Mouse (Mus musculus): ENCODE measurements around the gene Wdr20rt. TPM values are rescaled to one million over a fixed set of nuclear protein-coding genes. Genes with fewer than 3 reads are reported as not detected.
"Not testable (repeated sequence)": the region's sequence is repeated elsewhere in the genome, so short reads cannot be mapped to it uniquely, and the experiment has no call there.

Wdr20rt gene
- total and polyA plus RNA-seq, 3 experiments, result 0.16 TPM; not detected in 2

DNA sequence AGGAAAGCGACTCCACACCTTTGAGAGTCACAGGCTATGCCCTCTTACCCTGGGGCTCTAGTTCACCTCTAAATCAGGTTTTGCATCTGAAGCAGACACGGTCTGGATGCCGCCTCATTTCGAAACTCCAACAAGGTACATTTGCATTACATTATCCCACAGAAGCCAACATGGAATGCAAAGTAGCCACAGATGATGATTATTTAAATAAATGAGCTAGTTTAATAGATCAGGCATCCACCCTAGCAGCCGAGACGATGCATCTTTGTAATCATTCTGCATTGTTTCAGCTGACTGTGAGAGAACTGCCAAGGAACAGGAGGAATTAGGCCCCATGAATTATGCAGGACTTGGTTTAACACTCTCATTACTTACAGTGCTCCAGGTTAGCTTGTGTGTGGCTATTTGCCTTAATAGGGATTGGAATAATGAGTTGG is 8.9 kb upstream of the Wdr20rt start:
- no peak for TF ChIP-seq POLR2AphosphoS5 (IDR thresholded peaks at IDR 0.05; ENCODE audit: insufficient replicate concordance, low read depth, low read length)
- no peak for TF ChIP-seq GATA2 (IDR thresholded peaks at IDR 0.05; ENCODE audit: borderline replicate concordance, low read depth, low read length)
- no peak for TF ChIP-seq CTCF (IDR thresholded peaks at IDR 0.05; ENCODE audit: low read depth, low read length)
- TF ChIP-seq GATA1 (IDR thresholded peaks at IDR 0.05; ENCODE audit: borderline replicate concordance, low read length), result no peak
- TF ChIP-seq TAL1 (conservative IDR thresholded peaks at IDR 0.05; ENCODE audit: low read depth, low read length), result no peak

DNA sequence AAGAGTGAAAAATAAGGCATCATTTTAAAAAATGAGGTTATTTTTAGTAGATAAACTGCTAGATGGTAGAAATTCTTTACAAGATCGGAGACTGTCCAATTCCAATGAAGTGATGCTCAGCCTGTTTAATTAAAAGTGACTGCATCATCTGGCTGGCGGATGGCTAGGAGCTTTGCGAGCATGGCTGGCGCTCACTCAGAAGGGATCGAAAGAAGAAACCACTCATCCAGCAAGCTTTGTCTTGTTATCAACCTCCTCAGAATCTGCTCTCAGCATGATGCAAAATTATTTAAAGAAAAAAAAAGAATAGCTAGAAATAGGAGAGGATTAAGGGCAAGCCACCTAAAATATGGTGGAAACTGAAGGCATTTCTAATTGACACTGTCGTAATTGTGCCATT is 3.3 kb downstream of the Wdr20rt start:
- no peak overlapping the region for H3K4me3 ChIP-seq (ENCODE audit: low read depth, low read length)
- ATAC-seq (ENCODE audit: extremely low read depth, insufficient number of reproducible peaks, low FRiP score, poor library complexity, severe bottlenecking), result no peak
- H3K9me3 ChIP-seq (replicated peaks), result 0 out of 2 replicates have a peak, but pooled peaks cover 3% of the 10 kb centered on the region
- no peaks in the 10 kb centered on the region for H3K4me1 ChIP-seq (ENCODE audit: insufficient read depth, low read depth, low read length)
- TF ChIP-seq TAL1 (conservative IDR thresholded peaks at IDR 0.05; ENCODE audit: low read depth, low read length) (no peak), GATA1 (IDR thresholded peaks at IDR 0.05; ENCODE audit: borderline replicate concordance, low read length) (no peak), POLR2AphosphoS5 (IDR thresholded peaks at IDR 0.05; ENCODE audit: insufficient replicate concordance, low read depth, low read length) (no peak), CTCF (IDR thresholded peaks at IDR 0.05; ENCODE audit: low read depth, low read length) (no peak), GATA2 (IDR thresholded peaks at IDR 0.05; ENCODE audit: borderline replicate concordance, low read depth, low read length) (no peak)
- peaks cover 2% of the 10 kb centered on the region; the same call in 1 of the 2 replicates for H3K27me3 ChIP-seq (ENCODE audit: insufficient read depth, low read length)
- DNase-seq (ENCODE audit: low spot score), result no peak
- no peaks in the 10 kb centered on the region for H3K36me3 ChIP-seq (replicated peaks)

More for the DNA sequence above, 8.9 kb upstream of the Wdr20rt start:
- ATAC-seq (ENCODE audit: extremely low read depth, insufficient number of reproducible peaks, low FRiP score, poor library complexity, severe bottlenecking), result no peak
- H3K4me1 ChIP-seq (ENCODE audit: insufficient read depth, low read depth, low read length), result no peaks in the 10 kb centered on the region
- H3K9me3 ChIP-seq (replicated peaks), result no peaks in the 10 kb centered on the region
- no peaks in the 10 kb centered on the region for H3K36me3 ChIP-seq (replicated peaks)
- no peaks in the 10 kb centered on the region for H3K27me3 ChIP-seq (ENCODE audit: insufficient read depth, low read length)
- no peak for DNase-seq (ENCODE audit: low spot score)
- H3K4me3 ChIP-seq (ENCODE audit: low read depth, low read length), result no peak overlapping the region

DNA sequence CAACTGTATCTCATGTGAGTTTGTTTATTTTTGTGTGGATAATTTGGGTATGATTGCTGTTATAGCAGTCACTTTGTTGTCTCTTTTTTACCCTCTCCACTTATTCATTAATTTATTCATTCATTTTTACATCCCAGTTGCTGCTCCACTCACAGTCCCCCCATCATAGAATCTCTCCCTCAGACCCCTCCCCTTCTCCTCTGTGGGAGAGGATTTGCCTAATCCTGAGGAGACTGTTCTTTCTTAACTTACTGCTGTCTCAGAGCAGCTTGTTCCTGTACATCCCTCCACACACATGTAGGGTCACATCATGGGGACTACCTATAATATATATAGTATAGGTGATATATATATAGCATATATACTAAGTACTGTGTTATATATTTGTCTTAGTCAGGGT is 3.7 kb downstream of the Wdr20rt start:
- no peak for TF ChIP-seq TAL1 (conservative IDR thresholded peaks at IDR 0.05; ENCODE audit: low read depth, low read length)
- TF ChIP-seq GATA2 (IDR thresholded peaks at IDR 0.05; ENCODE audit: borderline replicate concordance, low read depth, low read length), result no peak
- TF ChIP-seq POLR2AphosphoS5 (IDR thresholded peaks at IDR 0.05; ENCODE audit: insufficient replicate concordance, low read depth, low read length), result no peak
- no peak for TF ChIP-seq CTCF (IDR thresholded peaks at IDR 0.05; ENCODE audit: low read depth, low read length)
- no peak for TF ChIP-seq GATA1 (IDR thresholded peaks at IDR 0.05; ENCODE audit: borderline replicate concordance, low read length)
- ATAC-seq (ENCODE audit: extremely low read depth, insufficient number of reproducible peaks, low FRiP score, poor library complexity, severe bottlenecking), result no peak
- no peak for DNase-seq (ENCODE audit: low spot score)
- H3K9me3 ChIP-seq (replicated peaks), result 0 out of 2 replicates have a peak, but pooled peaks cover 3% of the 10 kb centered on the region
- no peaks in the 10 kb centered on the region for H3K36me3 ChIP-seq (replicated peaks)
- H3K27me3 ChIP-seq (ENCODE audit: insufficient read depth, low read length), result peaks cover 2% of the 10 kb centered on the region; the same call in 1 of the 2 replicates
- H3K4me1 ChIP-seq (ENCODE audit: insufficient read depth, low read depth, low read length), result no peaks in the 10 kb centered on the region
- no peak overlapping the region for H3K4me3 ChIP-seq (ENCODE audit: low read depth, low read length)

DNA sequence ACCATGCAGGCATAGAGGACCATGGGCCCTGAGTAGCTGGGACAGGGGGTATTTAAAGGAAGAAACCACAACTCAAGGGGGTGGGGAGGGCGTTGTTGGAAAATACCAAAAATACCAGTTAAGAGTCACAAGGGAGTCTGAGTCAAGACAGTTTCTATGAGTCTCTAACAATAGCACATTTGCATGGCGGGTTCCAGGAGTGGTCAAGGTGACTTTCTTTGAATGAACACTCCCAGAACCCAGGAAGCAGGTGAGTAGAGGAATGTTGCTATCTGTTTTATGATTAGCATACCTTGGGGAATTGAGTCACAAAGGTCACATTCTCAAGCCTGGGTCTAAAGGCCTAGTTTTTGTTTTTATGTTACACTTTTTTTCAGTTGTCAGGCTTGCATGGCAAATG is 7.5 kb downstream of the Wdr20rt start:
- not testable (repeated sequence) for ATAC-seq (ENCODE audit: extremely low read depth, insufficient number of reproducible peaks, low FRiP score, poor library complexity, severe bottlenecking); H3K4me1 ChIP-seq (ENCODE audit: insufficient read depth, low read depth, low read length); DNase-seq (ENCODE audit: low spot score); H3K36me3 ChIP-seq (replicated peaks); H3K9me3 ChIP-seq (replicated peaks); H3K27me3 ChIP-seq (ENCODE audit: insufficient read depth, low read length); H3K4me3 ChIP-seq (ENCODE audit: low read depth, low read length)

DNA sequence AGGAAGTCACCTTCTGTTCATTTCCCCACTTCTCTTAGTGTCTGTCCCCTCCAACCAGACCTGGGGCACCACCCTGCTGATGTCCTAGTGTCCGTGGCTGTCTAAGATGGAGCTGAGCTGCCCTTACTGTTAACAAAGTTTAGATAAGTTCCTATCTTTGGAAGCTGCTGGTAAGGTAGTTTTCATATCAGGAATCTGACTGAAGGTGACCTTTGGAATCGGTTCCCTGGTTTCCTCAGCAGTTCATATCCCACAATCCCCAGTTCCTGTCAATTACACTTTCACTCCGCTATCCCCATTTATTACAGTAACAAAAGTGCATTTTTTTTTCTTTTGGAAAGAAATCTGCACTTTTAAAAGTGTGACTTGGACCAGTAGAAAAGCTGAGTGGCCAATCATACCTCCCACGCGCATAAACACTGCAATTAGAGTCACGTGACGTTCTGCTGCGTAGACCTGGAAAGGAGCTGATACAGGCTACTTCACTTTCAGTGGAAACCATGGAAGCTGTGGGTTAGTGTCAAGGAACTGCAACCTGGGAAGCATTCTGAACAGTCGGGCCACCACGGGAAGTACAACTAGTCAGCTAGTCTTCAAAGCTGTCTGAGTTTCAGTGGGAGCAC is 24.9 kb downstream of the Wdr20rt start:
- H3K4me3 ChIP-seq (ENCODE audit: low read depth, low read length), result no peak overlapping the region
- ATAC-seq (ENCODE audit: extremely low read depth, insufficient number of reproducible peaks, low FRiP score, poor library complexity, severe bottlenecking) (no peak), DNase-seq (ENCODE audit: low spot score) (no peak)
- no peaks in the 10 kb centered on the region for H3K36me3 ChIP-seq (replicated peaks)
- no peaks in the 10 kb centered on the region for H3K9me3 ChIP-seq (replicated peaks)
- H3K27me3 ChIP-seq (ENCODE audit: insufficient read depth, low read length), result no peaks in the 10 kb centered on the region; the same call in 1 of the 2 replicates
- no peaks in the 10 kb centered on the region for H3K4me1 ChIP-seq (ENCODE audit: insufficient read depth, low read depth, low read length)
- TF ChIP-seq POLR2AphosphoS5 (IDR thresholded peaks at IDR 0.05; ENCODE audit: insufficient replicate concordance, low read depth, low read length), result no peak
- no peak for TF ChIP-seq CTCF (IDR thresholded peaks at IDR 0.05; ENCODE audit: low read depth, low read length)
- no peak for TF ChIP-seq TAL1 (conservative IDR thresholded peaks at IDR 0.05; ENCODE audit: low read depth, low read length)

DNA sequence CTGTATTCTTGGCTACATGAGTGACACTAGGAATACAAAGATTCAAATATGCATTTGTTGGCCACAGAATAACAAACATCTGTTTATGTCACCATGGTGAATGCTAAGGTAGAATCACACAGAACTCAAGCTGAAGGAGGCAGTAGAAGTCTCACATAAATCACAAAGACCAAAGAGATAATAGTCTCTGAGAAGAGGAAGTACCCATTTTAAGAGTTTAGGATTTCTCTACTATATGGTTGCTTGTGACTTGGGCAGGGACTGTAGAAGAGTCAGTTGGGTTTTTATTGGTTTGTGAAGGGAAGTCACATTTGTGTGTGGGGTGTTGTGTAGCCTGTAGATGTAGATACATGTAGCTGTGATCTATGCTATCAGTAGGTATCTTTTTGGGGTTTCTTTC is 31.6 kb downstream of the Wdr20rt start:
- no peaks in the 10 kb centered on the region for H3K36me3 ChIP-seq (replicated peaks)
- no peak for ATAC-seq (ENCODE audit: extremely low read depth, insufficient number of reproducible peaks, low FRiP score, poor library complexity, severe bottlenecking)
- 0 out of 2 replicates have a peak, but pooled peaks cover 2% of the 10 kb centered on the region for H3K4me1 ChIP-seq (ENCODE audit: insufficient read depth, low read depth, low read length)
- no peaks in the 10 kb centered on the region for H3K27me3 ChIP-seq (ENCODE audit: insufficient read depth, low read length)
- H3K4me3 ChIP-seq (ENCODE audit: low read depth, low read length), result no peak overlapping the region
- H3K9me3 ChIP-seq (replicated peaks), result no peaks in the 10 kb centered on the region
- no peak for TF ChIP-seq GATA2 (IDR thresholded peaks at IDR 0.05; ENCODE audit: borderline replicate concordance, low read depth, low read length)
- no peak for TF ChIP-seq CTCF (IDR thresholded peaks at IDR 0.05; ENCODE audit: low read depth, low read length)
- TF ChIP-seq POLR2AphosphoS5 (IDR thresholded peaks at IDR 0.05; ENCODE audit: insufficient replicate concordance, low read depth, low read length), result no peak
- TF ChIP-seq GATA1 (IDR thresholded peaks at IDR 0.05; ENCODE audit: borderline replicate concordance, low read length), result no peak
- TF ChIP-seq TAL1 (conservative IDR thresholded peaks at IDR 0.05; ENCODE audit: low read depth, low read length), result no peak
- DNase-seq (ENCODE audit: low spot score), result no peak
